Mouse (Mus musculus): ENCODE measurements at regions not wholly inside any gene's neighbourhood (a gene's known extent, or its start where the extent isn't known, plus 50 kb on each side); places are given as distances from the start of the nearest gene placed in this dataset.

DNA sequence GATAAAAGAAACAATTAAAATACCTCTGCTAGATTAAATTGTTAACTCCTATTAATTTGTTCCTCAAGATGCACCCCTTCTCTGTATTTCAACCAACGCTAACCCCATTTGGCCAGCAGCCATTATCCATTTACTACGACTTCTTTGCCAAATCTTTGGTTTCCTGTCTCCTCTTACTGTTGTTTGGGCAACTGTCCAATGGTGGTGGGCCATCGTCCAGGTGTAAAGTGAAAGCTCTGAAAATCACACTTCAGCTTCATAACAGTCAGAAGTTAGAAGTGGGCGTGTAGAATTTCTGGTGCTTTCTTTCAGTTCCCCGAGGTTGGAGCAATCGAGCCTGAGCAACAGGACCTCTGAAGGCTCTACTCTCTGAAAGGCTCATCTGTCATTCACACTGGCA is 66.8 kb upstream of the Zbtb20 start:
- DNase-seq (ENCODE audit: low spot score), result no peak

DNA sequence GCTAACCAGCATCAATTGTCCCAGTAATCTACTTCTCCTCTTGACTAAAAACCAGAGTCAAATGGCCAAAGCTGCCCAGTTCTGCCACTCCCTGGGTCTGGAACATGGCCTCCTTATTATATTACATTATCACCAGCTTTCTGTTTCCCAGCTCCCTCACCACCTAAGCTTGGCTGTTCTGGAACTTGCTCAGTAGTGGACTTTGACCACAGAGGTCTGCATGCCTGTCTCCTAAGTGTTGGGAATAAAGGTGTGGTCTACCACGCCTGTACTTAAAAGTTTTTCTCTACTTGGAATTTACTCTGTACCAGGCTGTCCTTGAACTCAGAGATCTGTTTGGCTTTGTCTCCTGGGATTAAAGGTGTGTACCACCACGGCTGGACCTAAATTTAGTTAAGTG is 68.1 kb upstream of the Zbtb20 start:
- DNase-seq (ENCODE audit: low spot score), result no peak

DNA sequence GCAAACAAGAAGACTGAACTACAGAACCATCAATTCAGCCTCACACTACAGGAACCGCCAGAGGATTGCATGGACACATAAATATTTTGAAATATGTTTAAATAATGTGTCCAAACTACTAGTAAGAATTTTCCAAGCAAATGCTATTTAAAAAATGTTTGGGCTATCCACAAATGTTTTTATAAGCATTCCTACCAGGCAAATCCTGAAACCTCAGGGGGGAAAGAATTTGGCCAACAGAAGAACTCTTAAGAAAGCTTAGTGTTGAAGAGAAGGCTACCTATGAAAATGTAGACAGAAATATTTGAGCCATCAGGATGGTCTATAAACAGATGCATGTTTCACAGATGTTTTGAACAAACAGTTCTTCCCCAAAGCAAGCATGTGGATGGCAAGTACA is 72.1 kb upstream of the Zbtb20 start:
- no peak for DNase-seq (ENCODE audit: low spot score)

DNA sequence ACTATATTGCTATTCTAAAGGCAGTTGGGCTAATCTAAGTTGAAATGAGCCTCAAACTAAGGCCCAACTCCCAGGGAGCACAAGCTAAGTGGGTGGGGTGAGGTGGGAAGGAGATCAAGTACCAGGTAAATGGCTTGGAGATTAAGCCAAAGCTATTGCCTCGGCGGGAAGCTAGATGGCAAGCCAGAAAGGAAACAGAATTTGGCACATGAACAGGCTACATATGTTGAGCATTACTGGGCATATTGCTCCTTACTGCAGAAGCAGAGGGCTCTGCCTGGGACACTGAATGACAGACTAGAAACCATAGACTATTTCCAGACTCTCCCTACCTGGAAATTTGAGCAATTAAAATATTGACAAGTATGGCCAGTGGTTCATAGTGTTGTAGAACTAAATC is 83.1 kb upstream of the Zbtb20 start:
- no peak for DNase-seq (ENCODE audit: low spot score)

DNA sequence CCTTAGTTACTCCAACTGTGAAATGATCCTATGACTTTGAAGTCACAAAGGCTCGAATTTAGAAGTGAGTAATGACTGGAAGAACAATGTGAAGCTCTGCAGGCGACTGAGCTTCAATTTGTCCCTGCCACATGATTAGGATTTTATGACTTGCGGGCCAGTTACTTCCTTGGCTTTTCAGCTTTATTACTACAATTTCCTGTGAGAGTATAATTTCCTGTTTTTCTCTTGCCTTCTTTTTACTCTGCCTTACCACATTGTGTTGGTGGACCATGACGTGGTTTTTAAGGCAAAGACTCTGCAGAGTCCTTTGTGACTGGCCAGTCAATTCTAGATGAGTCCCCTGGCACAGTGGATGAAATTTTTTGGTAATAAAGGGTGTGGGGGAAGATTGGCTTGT is 91.0 kb upstream of the Zbtb20 start:
- no peak for DNase-seq (ENCODE audit: low spot score)

DNA sequence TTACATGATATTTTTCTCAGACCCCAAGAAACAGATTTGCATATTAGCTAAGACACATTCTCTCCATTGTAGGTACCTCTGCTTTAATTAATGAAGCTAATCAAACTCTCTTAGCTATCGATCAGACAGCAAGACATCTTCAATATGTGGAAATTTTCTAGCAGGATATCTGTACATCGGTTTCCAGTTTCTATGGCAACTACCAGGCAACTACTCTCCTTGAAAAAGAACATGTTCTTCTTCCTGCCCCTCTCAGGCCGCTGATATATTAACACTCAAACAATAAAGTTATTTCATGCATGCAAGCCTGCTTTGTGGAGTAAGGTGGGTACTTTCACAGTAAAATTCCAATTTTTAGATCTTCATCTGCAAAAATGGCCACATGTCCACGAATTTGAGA is 91.7 kb upstream of the Zbtb20 start:
- DNase-seq (ENCODE audit: low spot score), result no peak

DNA sequence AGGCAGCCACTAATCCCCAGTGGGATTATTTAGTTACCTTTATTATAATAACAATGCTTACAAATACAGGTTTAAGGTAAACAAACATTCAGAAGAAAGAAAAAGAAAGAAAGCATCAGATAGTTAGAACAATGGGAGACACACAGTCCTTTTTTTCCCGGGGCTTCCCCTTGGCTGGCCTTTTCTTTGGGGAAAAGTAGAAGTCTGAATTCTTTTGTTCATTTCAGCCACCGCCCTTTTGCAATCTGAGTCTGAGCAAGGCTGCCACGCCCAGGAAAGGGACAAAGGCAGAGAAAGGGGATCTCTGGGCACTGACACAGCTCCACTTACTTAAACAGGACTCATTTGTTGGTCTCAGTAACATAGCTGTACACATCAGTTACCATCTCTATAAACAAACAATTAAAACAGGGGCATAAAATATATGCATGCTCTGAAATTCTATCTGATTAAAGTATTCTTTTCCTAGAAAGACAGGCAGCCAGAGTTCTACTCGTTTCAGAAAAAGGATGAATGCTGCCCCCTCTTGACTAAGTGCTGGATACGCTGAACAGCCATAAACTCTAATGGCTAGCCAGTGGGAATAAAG is 93.5 kb upstream of the Zbtb20 start:
- peak; percentile 4 for DNase-seq (ENCODE audit: low spot score)

DNA sequence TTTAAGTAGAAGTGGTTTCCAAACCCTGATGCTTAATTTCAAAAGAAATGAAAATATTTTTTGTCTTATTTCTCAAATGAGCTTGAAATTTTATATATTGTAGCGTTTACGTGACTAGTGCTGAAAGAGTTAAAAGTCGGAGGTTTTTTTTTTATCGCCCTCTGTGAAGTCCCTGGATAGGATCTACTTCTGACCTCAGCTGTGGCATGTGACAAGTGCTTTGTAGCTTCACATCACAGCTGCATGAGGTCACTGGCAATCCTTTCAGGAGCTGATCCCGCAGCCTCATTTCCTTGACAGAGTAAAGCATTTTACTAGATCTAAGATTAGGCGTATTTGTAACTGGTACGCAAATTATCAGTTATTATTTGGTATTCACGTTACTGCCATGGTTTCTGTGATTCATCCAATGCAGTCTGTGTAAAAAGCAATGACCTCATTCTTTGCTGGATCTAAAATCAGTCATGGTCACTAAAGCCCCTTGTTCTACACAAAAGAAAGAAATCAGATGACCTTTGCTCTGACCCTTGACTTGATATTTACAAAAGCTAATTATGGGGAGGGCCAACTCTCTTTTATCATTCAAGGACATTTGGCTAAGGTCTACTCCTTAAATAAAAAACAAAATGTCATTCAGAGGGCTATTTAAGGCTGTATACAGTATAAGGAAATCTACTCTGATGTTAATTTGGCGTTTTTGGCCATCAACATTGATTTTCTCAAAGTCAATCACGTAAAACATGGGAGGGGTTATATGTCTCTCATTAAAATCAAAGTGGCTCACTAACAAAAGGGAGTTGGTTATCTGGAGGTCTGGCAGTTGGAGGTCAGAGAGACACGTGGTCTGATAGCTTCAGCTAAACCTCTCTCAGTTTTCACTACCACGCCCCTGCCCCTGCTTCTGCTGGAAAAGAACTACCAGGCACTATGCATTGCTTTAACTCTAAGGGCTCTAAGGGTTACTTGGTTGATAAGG is 94.3 kb upstream of the Zbtb20 start:
- DNase-seq (ENCODE audit: low spot score), result no peak

DNA sequence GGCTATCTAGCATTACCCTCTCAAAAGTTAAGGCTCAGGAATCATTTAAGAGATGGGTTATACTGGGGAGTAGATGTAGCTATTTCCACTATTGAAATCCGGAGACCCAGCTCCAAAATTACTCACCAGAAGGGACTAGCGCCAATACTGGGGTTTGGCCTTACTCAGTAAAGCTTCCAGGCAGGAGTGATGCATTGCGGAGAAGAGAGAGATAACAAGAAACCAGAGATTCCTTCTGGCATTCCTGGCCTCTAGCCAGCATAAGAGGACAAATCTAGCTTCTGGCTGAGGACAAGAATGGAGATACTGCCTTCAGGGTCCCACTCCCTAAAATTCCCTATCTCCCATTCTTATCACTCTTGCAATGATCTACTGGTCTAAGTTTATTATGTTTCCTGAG is 95.7 kb upstream of the Zbtb20 start:
- DNase-seq (ENCODE audit: low spot score), result peak; percentile 9

DNA sequence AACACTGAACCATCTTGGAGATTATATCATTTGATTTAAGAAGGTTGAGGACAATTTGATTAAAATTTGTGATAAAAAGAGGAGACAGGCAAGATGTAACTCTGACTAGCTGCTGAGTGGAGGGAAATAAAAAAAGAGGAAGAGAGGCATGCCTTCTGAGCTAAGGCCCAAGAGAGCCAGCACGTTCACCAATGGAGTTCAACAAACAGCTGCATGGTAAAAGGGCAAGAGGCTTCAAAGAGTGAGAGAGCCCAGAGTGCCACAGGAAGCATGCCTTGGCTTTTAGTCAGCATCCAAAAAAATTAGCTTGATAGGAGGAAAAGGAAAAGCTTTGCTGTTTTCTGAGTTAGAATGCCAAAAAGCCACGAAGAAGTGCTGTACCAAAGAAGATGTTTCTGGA is 103.0 kb upstream of the Zbtb20 start:
- DNase-seq (ENCODE audit: low spot score), result no peak

DNA sequence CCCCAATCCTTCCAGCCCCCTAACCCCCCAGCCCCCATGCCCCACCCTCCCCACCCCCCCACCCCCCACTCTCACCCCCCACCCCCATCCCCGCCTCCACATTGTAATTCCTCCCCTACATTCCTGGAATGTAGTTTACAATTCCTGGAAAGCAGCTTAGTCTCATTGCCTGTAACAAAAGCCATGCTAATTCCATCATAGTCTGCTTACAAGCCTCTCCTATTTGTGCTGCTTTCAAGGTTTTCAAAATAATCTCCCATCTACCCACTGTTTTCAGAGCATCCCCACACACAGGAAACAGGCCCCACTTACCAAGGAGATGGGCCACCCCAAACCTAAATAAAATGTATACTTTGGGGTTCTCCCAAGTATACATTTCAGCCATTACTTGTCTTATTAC is 105.5 kb upstream of the Zbtb20 start:
- no peak for DNase-seq (ENCODE audit: low spot score)

DNA sequence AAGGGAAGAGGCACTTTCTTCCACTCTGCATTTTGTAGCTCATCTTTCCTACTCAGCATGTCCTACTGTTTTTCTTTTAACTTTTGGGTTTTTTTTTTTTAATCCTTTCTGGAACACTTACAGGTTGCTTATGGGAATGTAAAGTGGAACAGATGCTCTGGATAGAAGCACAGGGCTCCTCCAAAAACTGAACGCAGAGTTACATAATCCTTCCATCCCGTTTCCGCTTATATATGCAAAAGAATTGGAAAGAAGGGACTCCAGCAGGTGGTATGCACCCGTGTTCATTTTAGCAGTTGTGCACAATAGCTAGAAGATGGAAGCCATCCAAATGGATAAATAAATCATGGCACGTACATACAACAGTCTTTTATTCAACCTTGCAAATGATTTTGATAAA is 127.0 kb upstream of the Zbtb20 start:
- DNase-seq (ENCODE audit: low spot score), result no peak

DNA sequence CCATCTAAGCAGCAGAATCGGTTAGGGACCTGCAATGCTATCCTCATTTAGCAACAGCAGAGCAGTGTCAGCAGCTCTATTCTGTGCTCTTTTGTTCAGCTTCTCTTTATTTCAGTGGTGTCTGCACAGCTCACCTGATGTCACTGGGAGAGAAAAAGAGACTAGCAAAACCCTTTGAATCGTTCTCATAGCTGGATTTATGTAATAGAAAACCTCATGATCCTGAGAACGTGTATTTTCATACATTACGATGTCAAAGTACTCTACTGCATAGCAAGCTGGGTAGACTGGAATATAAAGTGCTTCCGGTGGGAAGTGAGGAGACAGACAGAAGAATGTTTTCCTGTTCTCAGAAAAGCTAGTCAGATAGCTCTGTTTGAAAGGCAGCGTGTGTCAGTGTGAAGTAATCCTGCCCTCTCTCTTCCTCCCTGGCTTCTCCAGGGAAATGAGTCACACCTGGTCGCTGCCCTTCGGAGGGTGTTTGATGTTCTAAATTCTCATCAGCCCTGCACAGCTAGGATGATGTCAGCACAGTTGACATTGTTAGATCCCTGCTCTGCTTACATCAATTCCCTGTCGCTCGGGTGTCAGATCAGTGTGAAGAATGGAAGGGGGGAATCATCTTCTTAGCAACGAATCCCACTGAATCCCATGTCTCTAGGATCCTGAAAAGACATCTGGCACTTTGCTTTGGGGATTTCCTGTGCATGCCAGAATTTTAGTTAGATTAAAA is 129.6 kb upstream of the Zbtb20 start:
- no peak for DNase-seq (ENCODE audit: low spot score)

DNA sequence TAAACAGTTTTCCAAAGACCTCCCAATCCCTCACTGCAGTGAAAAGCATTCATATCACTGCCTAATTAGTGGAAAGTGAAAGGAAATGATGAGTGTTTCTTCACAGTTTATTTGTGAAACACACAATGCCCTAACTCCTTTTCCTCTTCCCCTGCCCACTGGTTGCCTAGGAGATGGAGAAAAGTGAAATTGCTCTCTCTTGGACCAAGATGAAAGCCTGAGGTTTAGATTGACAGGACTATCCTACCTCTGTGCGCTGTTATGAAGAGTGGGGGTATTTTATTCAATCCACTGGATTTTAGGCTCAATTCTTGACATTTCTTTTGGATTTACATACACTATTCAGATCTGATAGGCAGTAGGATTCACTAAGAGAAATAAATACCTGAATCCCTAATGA is 132.1 kb upstream of the Zbtb20 start:
- no peak for DNase-seq (ENCODE audit: low spot score)

DNA sequence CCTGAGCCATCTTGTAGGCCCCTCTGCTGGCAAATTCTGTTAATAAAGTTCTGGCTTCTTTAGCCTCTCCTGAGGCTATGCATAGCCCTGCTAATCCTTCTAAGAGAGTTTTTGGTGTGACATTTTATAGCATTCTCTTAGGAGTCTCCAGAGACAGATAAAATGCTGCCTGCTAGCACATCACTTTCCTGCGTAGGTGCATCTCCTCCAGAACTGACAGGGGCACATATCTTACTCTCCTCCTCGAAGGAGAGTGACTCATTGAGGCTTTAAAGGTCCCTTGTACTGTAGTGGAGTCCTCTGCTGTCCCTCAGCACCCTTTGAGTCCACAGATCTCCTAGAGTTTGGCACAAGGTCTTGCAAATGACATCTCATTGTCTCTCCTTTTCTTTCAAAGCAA is 132.6 kb upstream of the Zbtb20 start:
- no peak for DNase-seq (ENCODE audit: low spot score)

DNA sequence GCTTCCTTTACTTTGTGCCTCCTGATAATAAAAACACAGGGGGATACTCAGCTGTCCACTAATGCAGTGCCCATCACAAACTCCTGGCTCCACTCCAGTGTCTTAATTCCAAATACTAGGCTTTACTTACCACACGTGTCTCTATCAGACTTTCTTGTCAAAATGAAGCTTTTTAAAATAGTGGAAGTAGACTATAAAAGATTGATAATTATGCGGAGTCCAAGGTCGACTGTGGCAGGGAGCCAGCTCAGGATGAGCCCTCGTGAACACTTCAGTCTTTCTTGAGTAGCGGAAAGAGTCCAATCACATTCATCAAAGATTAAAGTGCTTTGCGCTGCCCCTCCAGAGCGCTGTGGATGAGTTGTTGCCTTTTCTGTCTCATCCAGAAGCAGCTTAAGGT is 147.9 kb upstream of the Zbtb20 start:
- DNase-seq (ENCODE audit: low spot score), result no peak

DNA sequence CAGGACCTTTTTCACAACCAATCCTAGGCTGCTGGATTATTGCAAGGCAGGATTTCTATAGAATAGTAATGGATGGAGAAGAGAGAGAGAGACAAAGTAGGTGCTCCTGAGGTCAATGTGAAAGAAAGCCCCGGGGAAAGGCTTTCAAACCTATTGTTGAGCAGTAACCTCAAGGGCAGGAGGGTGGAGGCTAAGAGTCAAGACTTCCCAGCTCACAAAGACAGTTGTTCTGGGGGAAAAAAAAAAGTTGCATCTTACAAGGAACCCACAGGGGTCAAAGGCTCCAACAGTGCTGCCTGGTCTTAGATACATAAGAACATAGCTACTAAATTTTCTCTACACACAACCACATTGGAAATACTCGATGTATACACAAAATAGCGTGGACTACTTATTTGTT is 155.8 kb upstream of the Zbtb20 start:
- DNase-seq (ENCODE audit: low spot score), result no peak

DNA sequence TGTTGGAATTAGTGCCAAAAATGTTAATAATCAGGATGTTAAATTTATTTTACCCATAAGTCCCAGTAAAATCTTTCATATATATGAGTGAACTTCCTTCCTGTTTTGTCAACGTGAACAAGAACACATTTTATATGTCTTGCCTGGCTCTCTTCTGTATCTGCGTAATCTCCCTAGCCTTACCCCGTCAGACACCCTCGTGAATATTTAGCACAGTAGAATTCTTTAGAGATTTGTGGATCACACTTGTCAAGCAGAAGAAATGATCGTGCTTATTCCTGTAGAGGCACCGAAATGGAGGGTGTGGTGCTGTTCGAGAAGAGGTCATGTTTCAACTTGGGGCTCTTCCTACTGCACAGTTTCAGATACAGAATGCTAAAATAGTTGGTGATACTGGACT is 157.2 kb upstream of the Zbtb20 start:
- DNase-seq (ENCODE audit: low spot score), result no peak

DNA sequence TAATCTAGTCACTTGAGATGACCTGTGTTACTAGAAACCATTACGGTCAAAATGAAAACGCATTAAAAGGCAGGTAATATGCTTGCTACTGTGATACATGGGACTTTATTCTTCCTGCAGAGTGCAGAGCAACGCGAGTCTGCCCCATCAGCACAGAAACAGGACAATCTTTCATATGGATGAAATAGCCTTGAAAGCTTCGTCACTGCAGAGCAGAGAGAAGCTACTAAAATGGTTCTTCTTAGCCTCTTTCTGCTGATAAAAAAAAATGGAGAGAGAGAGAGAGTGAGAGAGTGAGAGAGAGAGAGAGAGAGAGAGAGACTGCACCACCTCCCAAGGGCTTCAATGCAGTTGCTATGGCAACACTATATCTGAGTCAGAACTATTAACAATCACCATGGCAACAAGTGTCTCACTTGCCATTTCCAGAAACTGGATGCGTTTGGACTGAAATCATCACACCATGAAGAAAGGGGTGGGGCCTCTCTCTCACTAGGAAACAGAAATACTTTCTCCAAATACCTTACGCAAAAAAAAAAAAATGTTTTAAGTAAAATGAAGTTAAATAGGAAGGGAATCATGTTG is 157.8 kb upstream of the Zbtb20 start:
- no peak for DNase-seq (ENCODE audit: low spot score)

DNA sequence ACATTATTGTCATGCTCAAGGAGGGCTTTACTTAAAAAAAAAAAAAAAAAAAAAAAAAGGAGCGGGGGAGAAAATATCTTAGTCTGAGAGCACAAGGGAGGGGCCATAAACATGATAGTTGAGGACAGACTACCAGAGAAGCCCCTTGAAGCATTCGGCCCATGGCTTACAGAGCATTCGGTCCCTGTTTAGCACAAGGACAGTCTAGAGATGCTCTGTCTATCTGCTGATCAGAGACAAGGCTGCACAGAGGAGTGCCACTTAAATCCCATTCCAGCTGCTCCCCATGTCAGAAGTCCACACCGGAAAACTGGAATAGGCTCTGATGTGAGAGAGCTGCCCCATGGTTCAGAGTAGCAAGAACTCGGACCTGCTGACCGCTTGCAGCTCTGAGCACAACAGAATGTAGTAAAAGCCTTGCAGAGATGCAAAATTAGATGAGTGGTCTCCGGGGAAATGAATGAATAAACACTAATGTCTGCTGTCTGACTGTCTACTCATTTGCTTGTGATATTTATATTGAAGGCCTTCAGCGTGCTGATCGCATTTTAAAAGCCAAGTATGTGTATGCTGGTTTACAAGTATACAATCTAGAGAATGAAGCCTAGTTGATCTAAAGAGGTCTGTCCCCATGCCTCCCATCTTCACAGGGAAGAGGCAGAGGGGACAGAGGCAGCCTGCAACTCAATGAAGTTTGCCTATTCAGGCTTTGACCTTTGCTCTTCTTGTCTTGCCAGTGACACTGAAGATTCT is 158.4 kb upstream of the Zbtb20 start:
- DNase-seq (ENCODE audit: low spot score), result no peak

DNA sequence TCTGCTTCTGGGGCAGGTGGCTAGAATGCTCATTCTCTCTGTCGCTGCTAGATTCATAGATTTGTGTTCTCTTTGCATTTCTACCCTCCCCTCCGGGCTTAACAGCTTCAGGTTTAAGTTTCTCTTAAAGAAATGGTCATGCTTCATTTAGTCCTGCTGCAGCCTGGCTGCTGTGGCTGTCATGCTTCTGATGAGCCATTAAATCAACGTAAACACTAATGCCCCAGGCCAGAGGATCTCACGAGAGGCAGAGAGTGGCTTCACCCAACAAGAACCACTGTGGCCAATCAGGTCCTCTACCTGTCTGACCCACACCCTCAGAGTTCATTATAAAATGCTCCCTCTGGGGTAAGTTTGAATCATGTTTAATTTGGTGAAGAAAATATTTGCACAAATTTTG is 173.0 kb upstream of the Zbtb20 start:
- no peak for DNase-seq (ENCODE audit: low spot score)

DNA sequence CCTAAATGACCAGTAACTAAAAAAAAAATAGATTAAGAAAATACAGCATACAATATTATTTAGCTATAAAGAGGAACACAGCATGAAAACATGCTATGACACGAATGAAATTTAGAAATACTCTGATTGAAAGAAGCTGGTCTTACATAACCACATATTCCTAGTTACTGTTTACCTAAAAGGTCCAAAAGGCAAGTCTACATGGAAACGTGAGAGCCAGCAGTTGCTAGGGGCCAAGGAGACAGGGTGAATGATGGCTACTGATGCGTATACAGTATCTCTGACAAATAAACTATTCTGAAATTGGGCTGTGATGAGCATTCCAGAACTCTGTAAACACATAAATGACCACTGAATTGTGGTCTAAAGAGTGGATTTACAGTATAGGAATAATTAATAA is 194.5 kb upstream of the Zbtb20 start:
- DNase-seq (ENCODE audit: low spot score), result no peak
